Mouse (Mus musculus): Measurements from ENCODE around the gene Wnk4. TPM values are rescaled to one million over a fixed set of nuclear protein-coding genes. Genes with fewer than 3 reads are reported as not detected.

Gene Wnk4
- 1 to 10 TPM; 6.2 to 7.7 TPM for total RNA-seq (2021)

- no peak for DNase-seq (ENCODE audit: extremely low spot score in 1 of 2, low spot score in 1 of 2)
These were observed at the start of gene Wnk4 for GRCm38 (mm10) chr11:101259948-101260825. TSS of gene Wnk4 (plus strand) at chr11:101260567.

- DNase-seq (ENCODE audit: extremely low spot score in 1 of 2, low spot score in 1 of 2): no peak
These were observed 48.4 kb upstream of the Wnk4 start for GRCm38 (mm10) chr11:101211970-101212369.

- DNase-seq (ENCODE audit: extremely low spot score in 1 of 2, low spot score in 1 of 2): no peak
These were observed 43.4 kb upstream of the Wnk4 start for GRCm38 (mm10) chr11:101216936-101217335.

DNA sequence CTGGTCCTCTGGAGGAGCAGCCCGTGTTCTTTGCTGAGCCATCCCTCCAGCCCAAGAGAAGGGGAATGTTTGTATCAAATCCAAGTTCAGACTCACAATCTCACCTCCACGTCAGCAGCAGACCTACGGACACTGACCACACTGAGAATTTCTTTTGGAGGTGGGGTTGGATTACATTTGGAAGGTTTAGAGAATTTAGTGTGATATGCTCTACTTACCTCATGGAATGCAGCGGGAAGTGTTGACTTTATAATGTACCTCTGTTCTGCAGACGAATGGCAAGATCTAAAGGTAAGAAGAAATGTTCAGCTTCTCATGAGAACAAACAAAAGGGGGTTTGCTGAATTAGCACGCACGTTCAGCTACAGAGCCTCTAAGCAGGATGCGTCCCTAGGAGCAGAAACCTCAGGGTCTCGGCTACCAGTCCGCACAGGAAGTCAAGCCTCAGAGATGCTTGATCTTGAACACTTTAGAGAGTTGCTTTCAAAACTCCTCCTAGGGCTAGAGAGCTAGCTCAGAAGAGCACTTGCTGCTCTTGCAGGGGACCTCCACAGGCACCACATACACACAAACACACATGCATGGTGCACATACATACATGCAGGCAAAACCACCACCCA lies 41.8 kb upstream of the Wnk4 start:
- DNase-seq (ENCODE audit: extremely low spot score in 1 of 2, low spot score in 1 of 2): no peak

DNA sequence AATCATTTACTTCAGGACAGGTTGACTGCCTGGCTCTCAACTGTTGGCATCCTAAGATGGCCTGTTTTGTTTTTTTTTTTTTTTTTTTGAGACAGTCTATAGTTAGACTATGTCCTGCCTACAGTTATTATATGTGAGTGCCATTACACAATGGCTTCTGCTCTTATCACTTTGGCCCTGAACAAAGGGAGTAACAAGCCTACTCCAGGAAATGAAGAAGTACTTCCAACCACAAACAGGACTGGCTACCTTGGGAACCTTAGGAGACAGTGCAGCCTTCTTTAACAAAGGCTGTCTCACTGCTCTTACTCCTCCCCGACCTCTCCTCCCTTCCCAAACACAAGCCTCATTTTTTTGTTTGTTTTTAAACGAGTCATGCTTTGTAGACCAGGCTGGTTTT lies 39.5 kb upstream of the Wnk4 start:
- no peak for DNase-seq (ENCODE audit: extremely low spot score in 1 of 2, low spot score in 1 of 2)

GRCm38 (mm10) chr11:101221306-101221986 lies 38.9 kb upstream of the Wnk4 start:
- no peak for DNase-seq (ENCODE audit: extremely low spot score in 1 of 2, low spot score in 1 of 2)

- DNase-seq (ENCODE audit: extremely low spot score in 1 of 2, low spot score in 1 of 2): no peak
These were observed 36.0 kb upstream of the Wnk4 start for GRCm38 (mm10) chr11:101224337-101224736.

- DNase-seq (ENCODE audit: extremely low spot score in 1 of 2, low spot score in 1 of 2): no peak
These were observed 34.9 kb upstream of the Wnk4 start for GRCm38 (mm10) chr11:101225331-101226064.

- DNase-seq (ENCODE audit: extremely low spot score in 1 of 2, low spot score in 1 of 2): peak; percentile 78 to 89
These were observed 34.2 kb upstream of the Wnk4 start, which contains the start of gene Ezh1 for GRCm38 (mm10) chr11:101226065-101226701. TSS of gene Ezh1 (minus strand) at chr11:101226463.

- DNase-seq (ENCODE audit: extremely low spot score in 1 of 2, low spot score in 1 of 2): peak in 1 of 2 experiments; percentile 28
These were observed 30.9 kb upstream of the Wnk4 start for GRCm38 (mm10) chr11:101229361-101229900.

DNA sequence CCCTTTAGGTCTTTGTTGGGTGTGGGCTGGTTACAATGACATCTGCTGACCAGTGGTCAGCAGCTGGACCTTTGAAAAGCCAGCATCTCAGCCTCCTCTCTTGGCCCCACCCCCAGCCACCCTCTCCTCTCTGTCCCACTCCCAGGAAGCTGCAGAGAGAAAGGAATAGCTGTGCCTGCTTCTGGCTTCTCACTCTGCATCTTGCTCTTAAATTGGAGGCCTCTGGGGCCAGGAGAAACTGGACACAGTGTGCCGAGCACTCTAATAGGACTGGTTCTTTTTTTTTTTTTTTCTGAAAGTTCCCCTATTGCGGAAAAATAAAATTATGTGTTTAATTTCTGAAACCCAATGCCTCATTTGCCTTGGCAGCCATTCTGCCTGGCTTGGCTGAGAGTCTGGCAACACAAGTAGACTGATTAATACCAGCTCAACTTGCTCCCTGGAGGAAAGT lies 30.3 kb upstream of the Wnk4 start:
- no peak for DNase-seq (ENCODE audit: extremely low spot score in 1 of 2, low spot score in 1 of 2)

DNA sequence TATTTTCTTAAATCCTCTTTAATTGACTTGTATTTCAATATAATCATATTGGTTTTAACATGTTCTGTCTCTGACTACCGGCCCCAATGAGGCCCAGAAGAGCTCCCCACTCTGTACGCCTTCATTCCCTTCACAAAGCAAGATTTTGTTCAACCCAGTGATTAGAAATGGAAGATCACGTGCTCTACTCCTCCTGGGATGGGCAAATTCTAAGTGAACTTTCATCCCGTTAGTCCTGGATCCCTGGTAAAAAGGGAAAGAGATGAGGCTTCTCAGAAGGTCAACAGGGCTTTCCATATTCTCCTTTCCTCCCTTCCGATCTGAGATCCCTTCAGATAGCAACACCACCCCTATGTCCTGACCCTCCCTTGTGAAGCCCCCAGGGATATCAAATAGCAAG lies 29.8 kb upstream of the Wnk4 start:
- DNase-seq (ENCODE audit: extremely low spot score in 1 of 2, low spot score in 1 of 2): no peak

GRCm38 (mm10) chr11:101230991-101231871 lies 29.1 kb upstream of the Wnk4 start:
- DNase-seq (ENCODE audit: extremely low spot score in 1 of 2, low spot score in 1 of 2): no peak

GRCm38 (mm10) chr11:101232010-101232839 lies 28.1 kb upstream of the Wnk4 start:
- DNase-seq (ENCODE audit: extremely low spot score in 1 of 2, low spot score in 1 of 2): no peak

GRCm38 (mm10) chr11:101233240-101233639 lies 27.1 kb upstream of the Wnk4 start:
- no peak for DNase-seq (ENCODE audit: extremely low spot score in 1 of 2, low spot score in 1 of 2)

DNA sequence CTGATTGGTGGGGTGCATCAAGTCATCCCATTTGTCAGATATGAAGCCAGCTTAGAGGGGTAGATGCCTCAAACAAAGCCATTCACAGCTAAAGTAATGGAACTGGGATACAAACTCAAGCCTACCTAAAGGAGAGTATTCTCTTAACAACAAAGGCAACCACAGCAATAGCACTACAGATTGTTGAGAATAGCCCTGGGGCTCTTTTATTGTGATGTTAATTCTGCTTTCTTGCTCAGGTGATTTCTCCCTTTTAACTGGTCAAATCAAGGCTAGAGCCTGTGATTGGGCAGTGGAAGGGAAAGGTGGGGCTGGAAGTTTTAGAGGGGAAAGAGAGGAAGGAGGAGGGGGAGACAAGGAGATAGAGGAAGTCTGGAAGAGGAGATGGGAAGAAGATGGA lies 26.2 kb upstream of the Wnk4 start:
- DNase-seq (ENCODE audit: extremely low spot score in 1 of 2, low spot score in 1 of 2): no peak

DNA sequence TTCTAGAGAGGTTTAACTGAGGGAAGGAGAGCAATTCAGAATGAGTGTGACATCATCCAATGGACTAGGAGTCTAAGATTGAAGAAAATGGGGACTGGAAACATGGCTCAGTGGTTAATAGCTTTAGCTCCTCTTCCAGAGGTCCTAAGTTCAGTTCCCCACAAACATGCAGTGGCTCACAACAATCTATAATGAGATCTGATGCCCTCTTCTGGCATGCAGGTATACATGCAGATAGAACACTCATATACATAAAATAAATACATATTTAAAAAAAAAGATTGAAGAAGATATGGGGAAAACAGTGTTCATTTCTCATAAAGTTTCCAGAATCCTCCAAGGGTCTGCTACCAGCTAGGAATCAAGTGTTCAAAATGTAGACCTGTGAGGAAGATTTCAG lies 24.9 kb upstream of the Wnk4 start:
- DNase-seq (ENCODE audit: extremely low spot score in 1 of 2, low spot score in 1 of 2): no peak

DNA sequence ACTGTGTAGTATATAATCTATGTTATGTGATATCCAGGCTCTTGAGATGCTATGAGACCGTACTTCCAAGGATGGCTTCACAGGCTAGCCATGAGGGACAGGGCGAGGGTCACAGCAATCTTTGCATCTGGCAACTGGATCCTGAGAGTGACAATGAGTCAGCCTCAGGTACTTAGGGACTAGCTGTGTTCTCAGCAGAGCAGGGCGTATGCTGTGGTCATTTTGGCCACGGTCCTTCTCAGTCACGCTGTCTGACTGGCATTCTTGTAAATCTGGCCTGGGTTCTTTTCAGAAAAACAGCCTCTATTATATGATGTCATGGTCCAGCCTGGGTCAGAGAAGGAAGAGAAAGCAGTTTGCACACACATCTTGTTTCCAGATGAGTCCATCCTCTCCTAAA lies 23.6 kb upstream of the Wnk4 start:
- DNase-seq (ENCODE audit: extremely low spot score in 1 of 2, low spot score in 1 of 2): no peak
